Mouse (Mus musculus) testis, adult 2 months (tissue): ENCODE results near the gene 5330417H12Rik. TPM values are rescaled to one million over a fixed set of nuclear protein-coding genes. Genes with fewer than 3 reads are reported as not detected.

Experiments used
- H3K27ac ChIP-seq: fragments of 200-500 bp; 2 replicates; pipeline ENCODE4 v1.5.1; 2012; ENCODE audit warnings: low read depth, low read length; ENCODE audit not compliant: control insufficient read depth, insufficient read depth
- H3K27me3 ChIP-seq: fragments of 200-500 bp; 2 replicates; pipeline ENCODE4 v1.6.1; 2012; ENCODE audit warnings: mild to moderate bottlenecking, low read length, moderate library complexity; ENCODE audit not compliant: control insufficient read depth, insufficient read depth
- H3K36me3 ChIP-seq: fragments of 200-500 bp; 2 replicates; pipeline ENCODE4 v1.6.1; 2012; ENCODE audit warnings: mild to moderate bottlenecking, low read length; ENCODE audit not compliant: control insufficient read depth, insufficient read depth
- H3K4me1 ChIP-seq: fragments of 200-500 bp; 2 replicates; pipeline ENCODE4 v1.6.1; 2012; ENCODE audit warnings: low read length; ENCODE audit not compliant: control insufficient read depth, insufficient read depth
- H3K4me3 ChIP-seq: fragments of 200-500 bp; 2 replicates; pipeline ENCODE4 v1.5.1; 2012; ENCODE audit warnings: low read depth, mild to moderate bottlenecking, low read length, moderate library complexity, mixed read lengths; ENCODE audit not compliant: control insufficient read depth
- CTCF ChIP-seq: fragments of 200-500 bp; IDR thresholded peaks from 2 replicates; pipeline ENCODE4 v1.5.1; 2012; ENCODE audit warnings: low read depth, mild to moderate bottlenecking, inconsistent platforms, low read length, moderate library complexity; ENCODE audit not compliant: control insufficient read depth, insufficient read depth, insufficient replicate concordance
- POLR2A ChIP-seq: fragments of 200-500 bp; IDR thresholded peaks from 2 replicates; pipeline ENCODE4 v1.6.1; 2012; ENCODE audit warnings: low read depth, mild to moderate bottlenecking, inconsistent platforms, low read length, moderate library complexity; ENCODE audit not compliant: control insufficient read depth
- polyA plus RNA-seq: library from polyadenylated mRNA; depleted of rRNA; stranded (reverse); fragments of >200 nt; gene quantifications from 2 replicates; pipeline ENCODE4 v1.2.3, GENCODE M21; 2012

Gene 5330417H12Rik
- polyA plus RNA-seq, 1 experiment = not detected

DNA sequence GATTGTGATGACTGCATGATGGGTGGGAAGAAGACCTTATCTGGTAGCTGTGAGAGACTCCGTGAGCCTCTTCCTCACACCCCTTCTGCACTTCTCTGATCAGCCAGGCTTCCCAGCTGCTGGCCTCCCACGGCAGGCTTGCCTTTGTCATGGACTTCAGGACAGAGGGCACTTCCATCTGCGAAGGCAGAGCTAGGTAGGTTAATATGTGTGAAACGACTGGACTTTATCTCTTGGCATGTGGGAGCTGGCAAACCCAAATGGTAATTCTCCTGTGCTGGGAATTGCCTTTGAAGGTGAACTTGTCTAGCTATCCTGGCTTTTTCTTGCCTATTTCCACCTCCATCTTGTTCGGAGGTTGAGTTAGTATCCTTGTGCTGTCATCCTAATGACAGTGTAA is 24.3 kb downstream of the 5330417H12Rik start:
- Histone ChIP-seq H3K36me3 (no peaks in the 10 kb centered on the region), H3K27ac (no peak overlapping the region), H3K4me3 (no peak overlapping the region), H3K27me3 (no peaks in the 10 kb centered on the region), H3K4me1 (peaks cover under 1% of the 10 kb centered on the region)
- no peak for TF ChIP-seq POLR2A

DNA sequence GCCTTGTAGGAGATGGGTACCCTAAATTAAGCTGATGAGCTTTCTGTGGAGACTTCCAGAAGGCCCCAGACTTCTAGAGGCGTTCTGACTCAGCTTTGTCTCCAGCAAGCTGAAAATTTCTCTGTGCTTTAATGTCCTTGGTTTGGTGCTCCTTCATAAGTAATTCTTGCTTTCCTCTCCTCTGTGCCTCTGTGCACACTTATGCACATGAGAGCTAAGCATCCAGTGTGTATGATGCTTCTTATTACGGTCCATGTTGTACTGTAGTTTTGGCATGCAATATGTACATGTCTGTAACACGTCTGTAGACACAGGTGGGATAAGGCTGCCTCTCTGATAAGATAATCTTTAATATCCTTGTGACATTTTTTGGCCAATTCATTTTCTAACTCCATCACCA is 27.0 kb downstream of the 5330417H12Rik start:
- Histone ChIP-seq H3K4me3 (no peak overlapping the region), H3K27me3 (no peaks in the 10 kb centered on the region), H3K36me3 (no peaks in the 10 kb centered on the region), H3K27ac (no peak overlapping the region), H3K4me1 (peaks cover 15% of the 10 kb centered on the region)
- TF ChIP-seq POLR2A (no peak), CTCF (no peak)

DNA sequence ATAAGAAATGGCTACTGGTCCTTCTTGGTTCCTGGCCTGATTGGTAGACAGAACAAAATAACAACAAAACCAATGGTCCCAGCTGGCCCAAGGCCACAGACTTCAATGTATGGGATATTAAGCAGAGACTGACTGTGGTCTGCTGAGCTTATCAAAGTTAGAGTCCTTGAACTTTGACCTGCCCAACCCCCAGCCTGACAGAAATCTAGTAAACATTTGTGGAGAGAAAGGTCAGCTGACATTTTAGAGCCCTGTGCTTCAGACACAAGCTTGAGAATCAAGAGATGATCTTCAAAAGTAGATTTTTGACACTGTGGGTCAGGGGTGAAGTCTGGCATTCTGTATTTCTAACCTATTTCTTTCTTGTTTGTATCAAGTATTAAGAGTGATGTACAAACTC is 28.2 kb downstream of the 5330417H12Rik start:
- TF ChIP-seq POLR2A (no peak), CTCF (no peak)
- H3K27ac ChIP-seq = no peak overlapping the region

DNA sequence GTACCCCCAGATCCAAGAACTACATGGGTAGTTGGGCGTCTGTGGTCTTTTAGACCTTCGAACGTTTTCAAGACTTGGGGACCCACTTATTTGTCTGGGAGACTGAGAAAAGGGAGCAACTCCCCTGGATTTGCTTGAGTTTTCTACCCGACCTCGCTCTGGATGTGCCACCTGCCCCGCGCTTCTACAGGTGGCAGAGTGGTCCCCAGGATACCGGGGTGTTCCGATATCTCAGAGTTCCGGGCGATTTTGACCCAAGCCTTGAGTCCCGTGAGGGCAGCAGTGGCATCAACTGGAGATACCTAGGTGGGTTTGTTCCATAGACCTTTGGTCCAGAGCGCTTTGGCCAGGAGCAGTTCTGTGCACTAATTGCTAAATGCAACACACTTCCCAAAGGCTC is 29.5 kb downstream of the 5330417H12Rik start:
- Histone ChIP-seq H3K4me1 (peaks cover 15% of the 10 kb centered on the region), H3K36me3 (no peaks in the 10 kb centered on the region), H3K4me3 (peak overlapping the region; percentile 84), H3K27ac (no peak overlapping the region; the same call in 1 of the 2 replicates), H3K27me3 (no peaks in the 10 kb centered on the region)
- TF ChIP-seq CTCF (no peak), POLR2A (no peak)

More for the DNA sequence above, 28.2 kb downstream of the 5330417H12Rik start:
- Histone ChIP-seq H3K4me3 (no peak overlapping the region), H3K4me1 (peaks cover 15% of the 10 kb centered on the region), H3K27me3 (no peaks in the 10 kb centered on the region), H3K36me3 (no peaks in the 10 kb centered on the region)

DNA sequence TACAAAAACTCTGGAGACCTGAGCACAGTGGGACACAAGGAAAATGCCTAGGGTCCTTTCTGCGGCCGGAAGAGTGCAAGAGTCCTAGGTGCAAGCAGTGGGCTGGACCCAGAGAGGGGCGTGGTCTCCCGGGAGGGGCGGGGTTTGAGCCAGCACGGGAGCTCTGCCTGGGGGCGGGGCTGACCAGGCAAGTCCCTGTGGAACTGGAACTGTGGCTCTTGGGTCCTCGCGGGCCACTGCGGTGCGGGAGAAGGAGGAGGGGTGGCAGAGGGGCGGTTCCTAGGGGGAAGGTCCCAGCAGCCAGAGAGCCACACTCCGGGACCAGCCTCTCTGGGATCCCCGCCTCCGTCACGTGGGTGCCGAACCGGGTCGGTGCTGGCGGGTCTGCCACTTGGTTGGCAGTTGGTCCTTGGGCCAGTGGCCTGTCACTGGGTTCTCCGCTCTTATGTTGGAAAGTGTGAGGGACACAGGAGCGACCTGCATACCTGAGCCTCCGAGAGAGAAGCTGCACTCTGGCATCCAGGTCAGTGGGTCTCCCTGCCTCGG is 30.0 kb downstream of the 5330417H12Rik start, which contains the start of gene Ppfibp2:
Gene Ppfibp2, plus strand, starts transcription at position 351 of the 546 bp plus-strand sequence.
- peak; percentile 49 for TF ChIP-seq POLR2A
- TF ChIP-seq CTCF = no peak
- Histone ChIP-seq H3K4me3 (peak within 1 kb of the TSS; percentile 84), H3K27ac (peak within 1 kb of the TSS; percentile 46; the same call in 1 of the 2 replicates), H3K4me1 (peaks cover 15% of the 10 kb centered on the region), H3K36me3 (no peaks in the 10 kb centered on the region), H3K27me3 (no peaks in the 10 kb centered on the region)

DNA sequence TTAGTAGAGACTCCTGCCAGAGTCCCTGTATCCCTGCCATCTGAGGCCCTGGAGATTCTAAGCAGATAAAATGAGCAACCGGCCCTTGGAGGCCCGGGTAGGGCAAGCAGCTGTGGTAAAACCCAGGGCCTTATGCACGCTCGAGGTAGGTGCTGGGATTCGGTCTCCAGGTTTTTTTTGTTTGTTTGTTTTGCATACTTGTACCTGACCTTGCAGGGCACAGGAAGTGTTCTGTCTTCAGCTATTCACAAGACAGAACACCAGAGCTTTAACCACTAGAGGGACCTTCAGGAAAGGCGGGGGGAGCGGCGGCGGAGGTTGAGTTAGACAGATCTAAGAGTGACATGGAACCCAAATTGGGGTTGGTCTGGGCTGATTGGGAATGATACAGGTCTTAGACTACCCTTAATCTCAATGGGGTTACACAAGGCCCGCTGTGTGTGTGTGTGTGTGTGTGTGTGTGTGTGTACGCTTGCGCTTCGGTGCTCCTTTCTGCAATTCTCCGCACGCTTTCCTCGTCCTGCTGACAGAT is 30.6 kb downstream of the 5330417H12Rik start:
- peak; percentile 9; the same call in 1 of the 2 replicates for TF ChIP-seq CTCF
- no peak for TF ChIP-seq POLR2A
- no peaks in the 10 kb centered on the region for H3K27me3 ChIP-seq
- no peaks in the 10 kb centered on the region for H3K36me3 ChIP-seq
- 0 out of 2 replicates have a peak overlapping the region, but pooled peaks have one; percentile 32 for H3K27ac ChIP-seq
- peaks cover 15% of the 10 kb centered on the region for H3K4me1 ChIP-seq
- peak overlapping the region; percentile 84 for H3K4me3 ChIP-seq

DNA sequence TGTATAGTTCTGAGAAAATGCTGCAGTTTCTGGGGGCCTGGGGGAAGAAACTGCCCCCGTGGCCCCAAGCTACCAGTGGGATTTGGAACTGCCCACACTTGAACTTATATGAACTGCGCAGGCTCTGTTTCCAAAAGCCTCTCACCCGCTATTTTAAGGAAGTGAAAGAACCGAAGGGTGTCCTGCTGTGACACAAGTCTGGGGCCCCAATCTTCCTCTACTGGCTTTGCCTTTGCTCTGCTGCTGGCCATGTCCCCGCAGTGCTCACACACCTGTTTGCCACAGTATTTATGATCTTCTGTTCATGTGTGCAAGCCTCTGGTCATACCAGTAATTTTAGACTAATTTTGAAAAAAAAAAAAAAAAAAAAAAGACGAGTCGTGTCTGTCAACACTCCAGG is 31.1 kb downstream of the 5330417H12Rik start:
- peaks cover 15% of the 10 kb centered on the region for H3K4me1 ChIP-seq
- no peaks in the 10 kb centered on the region for H3K36me3 ChIP-seq
- no peak for TF ChIP-seq POLR2A
- TF ChIP-seq CTCF = no peak
- H3K4me3 ChIP-seq = no peak overlapping the region
- no peaks in the 10 kb centered on the region for H3K27me3 ChIP-seq
- H3K27ac ChIP-seq = no peak overlapping the region

DNA sequence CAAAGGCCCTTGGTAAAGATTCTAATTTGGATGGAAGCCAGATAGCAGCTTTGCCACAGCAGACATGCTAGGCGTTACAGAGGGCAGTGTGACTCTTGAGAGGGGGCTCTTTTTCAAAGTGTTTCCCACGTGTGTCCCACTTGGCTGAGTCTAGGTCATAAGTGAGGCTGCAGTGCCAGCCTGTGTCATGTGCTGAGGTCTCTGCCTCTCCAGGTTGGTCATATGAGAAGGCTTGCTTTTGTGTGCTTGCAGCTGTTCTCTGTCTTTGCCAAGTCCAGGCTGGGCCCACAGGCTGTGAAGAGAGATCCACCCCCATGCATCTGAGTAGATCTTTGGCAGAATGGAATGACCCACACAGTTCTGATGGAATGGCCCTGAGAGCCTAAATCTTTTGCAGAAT is 32.3 kb downstream of the 5330417H12Rik start:
- H3K4me1 ChIP-seq = peaks cover 15% of the 10 kb centered on the region
- H3K27ac ChIP-seq = no peak overlapping the region
- no peaks in the 10 kb centered on the region for H3K36me3 ChIP-seq
- no peaks in the 10 kb centered on the region for H3K27me3 ChIP-seq
- TF ChIP-seq POLR2A (no peak), CTCF (no peak)
- no peak overlapping the region for H3K4me3 ChIP-seq
